In genomic region chr4:125780921-125781487, GRCm38 (mm10) we compare ENCODE assay signal across 9 mouse cellular contexts.
DNase-seq lines count a peak whose midpoint lies in the region; ATAC-seq and TF ChIP-seq lines count a peak whose summit lies in the region.
"Had no signal": no experiment of that assay in that cellular context is flagged by ENCODE, and none has a peak within 500 bp of the region (broad histone marks: within the 10 kb centered on the region; RNA-seq: fewer than 3 reads in every experiment).

No protein-coding gene starts in this region.

- H3K9ac ChIP-seq in midbrain, postnatal 0 days (replicated peaks; ENCODE audit: low read length, poor library complexity, severe bottlenecking): no peak overlapping the region

- H3K4me1 ChIP-seq in midbrain, postnatal 0 days (ENCODE audit: insufficient read depth, low read length): no peaks in the 10 kb centered on the region

- H3K27ac ChIP-seq in midbrain, postnatal 0 days (ENCODE audit: low read depth, low read length): no peak overlapping the region

- H3K4me3 ChIP-seq in midbrain, postnatal 0 days (ENCODE audit: low read depth, low read length): no peak overlapping the region

- peak; percentile 36 for DNase-seq in embryo, embryonic 10 days (ENCODE audit: low spot score)
- peak; percentile 74 to 80 for DNase-seq in frontal cortex, adult 2 months (ENCODE audit: extremely low spot score in 1 of 2, low spot score in 1 of 2)
- peak; percentile 18 to 37 for DNase-seq in layer of hippocampus, postnatal 10 days (ENCODE audit: low spot score in 2 of 2)
- DNase-seq in midbrain, postnatal 0 days (ENCODE audit: low spot score): peak; percentile 60
- DNase-seq in urinary bladder, postnatal 25 days (ENCODE audit: low spot score): no peak
- DNase-seq in ovary, postnatal 14 days (ENCODE audit: low spot score): no peak
- no peak for DNase-seq in lung, adult 18-20 months
- DNase-seq in gastrocnemius, postnatal 14 days: no peak
- DNase-seq: lung, adult 2 months had no signal

- intact Hi-C loops in gastrocnemius, postnatal 14 days (cut with DNase I; ENCODE audit: low total_unique reads): no loop called here

- no peaks in the 10 kb centered on the region for H3K36me3 ChIP-seq in midbrain, postnatal 0 days (ENCODE audit: insufficient read depth, low read length)

- peak; percentile 63; the same call in 1 of the 2 replicates for ATAC-seq in midbrain, postnatal 0 days (ENCODE audit: low FRiP score)

- H3K4me2 ChIP-seq in midbrain, postnatal 0 days (ENCODE audit: low read depth, low read length, poor library complexity, severe bottlenecking): no peak overlapping the region

- no peaks in the 10 kb centered on the region for H3K27me3 ChIP-seq in midbrain, postnatal 0 days (ENCODE audit: insufficient read depth, low read length)

- no peak for TF ChIP-seq CTCF in midbrain, postnatal 0 days (IDR thresholded peaks at IDR 0.05)

- H3K9me3 ChIP-seq in midbrain, postnatal 0 days (ENCODE audit: low read length): no peaks in the 10 kb centered on the region

- 6% methylated on average over 12 of the region's 12 CpGs for WGBS in midbrain, postnatal 0 days

Comparison
In these comparisons a context has a peak if more than half of its experiments do, and no peak if none do; other contexts are left out.
1. DNase-seq: peak in embryo, embryonic 10 days (single experiment), frontal cortex, adult 2 months (2 of 2), layer of hippocampus, postnatal 10 days (2 of 2) and midbrain, postnatal 0 days (single experiment); none in urinary bladder, postnatal 25 days (single experiment), ovary, postnatal 14 days (single experiment), lung, adult 18-20 months (0 of 2) and gastrocnemius, postnatal 14 days (single experiment).